Mouse (Mus musculus) forebrain, embryonic 10.5 days (tissue): ENCODE measurements at regions not wholly inside any gene's neighbourhood (a gene's known extent, or its start where the extent isn't known, plus 50 kb on each side); places are given as distances from the start of the nearest gene placed in this dataset.
A peak's percentile ranks its signal among the peaks of the same experiment; 100 is the strongest.

Source experiments
- DNase-seq: peaks from one replicate; pipeline ENCODE4 v3.0.0-alpha.2; 2017; ENCODE audit warnings: low spot score; ENCODE audit errors: extremely low spot score
- H3K27ac ChIP-seq: fragments of 300-500 bp; sonication (generic); 2 replicates; pipeline ENCODE4 v1.5.1; 2016; ENCODE audit warnings: mild to moderate bottlenecking
- H3K27me3 ChIP-seq: fragments of 300-500 bp; sonication (generic); 2 replicates; pipeline ENCODE4 v1.6.1; 2016; ENCODE audit warnings: mild to moderate bottlenecking; ENCODE audit not compliant: poor library complexity, severe bottlenecking
- H3K36me3 ChIP-seq: fragments of 300-500 bp; sonication (generic); replicated peaks from 2 replicates; pipeline ENCODE4 v1.6.1; 2016; ENCODE audit warnings: mild to moderate bottlenecking, moderate library complexity
- H3K4me1 ChIP-seq: fragments of 300-500 bp; sonication (generic); 2 replicates; pipeline ENCODE4 v1.6.1; 2016
- H3K4me3 ChIP-seq: fragments of 300-500 bp; sonication (generic); 2 replicates; pipeline ENCODE4 v1.5.1; 2016; ENCODE audit warnings: mild to moderate bottlenecking, moderate library complexity
- H3K9me3 ChIP-seq: fragments of 300-500 bp; sonication (generic); 2 replicates; pipeline ENCODE4 v1.6.1; 2016; ENCODE audit warnings: mild to moderate bottlenecking, moderate library complexity
- WGBS: fragments of 180-500 bp; shearing (Covaris S2); methylation state at CpG from one replicate; pipeline ENCODE4 v1.1.7; 2016; 5-methylcytosine and 5-hydroxymethylcytosine counted together

GRCm38 (mm10) chr6:140290109-140290508 is 133.7 kb upstream of the Plekha5 start:
- DNase-seq, result no peak
- WGBS, result 78% methylated on average over 12 of the region's 13 CpGs
- no peak overlapping the region for H3K4me3 ChIP-seq

GRCm38 (mm10) chr6:140288799-140289198 is 135.1 kb upstream of the Plekha5 start:
- Histone ChIP-seq H3K4me1 (peaks cover 14% of the 10 kb centered on the region), H3K27me3 (no peaks in the 10 kb centered on the region), H3K36me3 (no peaks in the 10 kb centered on the region), H3K27ac (no peak overlapping the region), H3K9me3 (no peaks in the 10 kb centered on the region), H3K4me3 (no peak overlapping the region)
- no peak for DNase-seq
- WGBS, result 45% methylated on average over 8 of the region's 8 CpGs

More at GRCm38 (mm10) chr6:140290109-140290508, 133.7 kb upstream of the Plekha5 start:
- H3K4me1 ChIP-seq, result peaks cover 14% of the 10 kb centered on the region
- H3K9me3 ChIP-seq, result no peaks in the 10 kb centered on the region
- H3K36me3 ChIP-seq, result no peaks in the 10 kb centered on the region
- H3K27me3 ChIP-seq, result no peaks in the 10 kb centered on the region
- no peak overlapping the region; the same call in 1 of the 2 replicates for H3K27ac ChIP-seq

- Histone ChIP-seq H3K4me3 (no peak overlapping the region), H3K36me3 (no peaks in the 10 kb centered on the region), H3K4me1 (peaks cover 23% of the 10 kb centered on the region), H3K27ac (peak overlapping the region; percentile 71), H3K27me3 (no peaks in the 10 kb centered on the region), H3K9me3 (no peaks in the 10 kb centered on the region)
- WGBS, result 71% methylated on average over 7 of the region's 7 CpGs
- DNase-seq, result no peak
These were observed 141.6 kb upstream of the Plekha5 start for GRCm38 (mm10) chr6:140282285-140282577.

- no peaks in the 10 kb centered on the region for H3K27me3 ChIP-seq
- no peak overlapping the region for H3K4me3 ChIP-seq
- H3K9me3 ChIP-seq, result no peaks in the 10 kb centered on the region
- H3K4me1 ChIP-seq, result peaks cover 23% of the 10 kb centered on the region
- H3K36me3 ChIP-seq, result no peaks in the 10 kb centered on the region
- DNase-seq, result no peak
- 62% methylated on average over 17 of the region's 17 CpGs for WGBS
- peak overlapping the region; percentile 71 for H3K27ac ChIP-seq
These were observed 142.2 kb upstream of the Plekha5 start for GRCm38 (mm10) chr6:140281488-140282284.

- no peak for DNase-seq
- Histone ChIP-seq H3K27ac (peak overlapping the region; percentile 48; the same call in 1 of the 2 replicates), H3K9me3 (no peaks in the 10 kb centered on the region), H3K4me1 (peaks cover 23% of the 10 kb centered on the region), H3K27me3 (no peaks in the 10 kb centered on the region), H3K4me3 (no peak overlapping the region), H3K36me3 (no peaks in the 10 kb centered on the region)
- WGBS, result 61% methylated on average over 9 of the region's 9 CpGs
These were observed 142.9 kb upstream of the Plekha5 start for GRCm38 (mm10) chr6:140280817-140281475.

- WGBS, result 89% methylated on average over 8 of the region's 8 CpGs
- Histone ChIP-seq H3K27ac (no peak overlapping the region), H3K27me3 (no peaks in the 10 kb centered on the region), H3K36me3 (no peaks in the 10 kb centered on the region), H3K9me3 (no peaks in the 10 kb centered on the region), H3K4me1 (peaks cover 23% of the 10 kb centered on the region), H3K4me3 (no peak overlapping the region)
- no peak for DNase-seq
These were observed 144.0 kb upstream of the Plekha5 start for GRCm38 (mm10) chr6:140279736-140280370.

- WGBS, result 78% methylated on average over 5 of the region's 5 CpGs
- peaks cover 23% of the 10 kb centered on the region for H3K4me1 ChIP-seq
- H3K36me3 ChIP-seq, result no peaks in the 10 kb centered on the region
- H3K4me3 ChIP-seq, result no peak overlapping the region
- H3K9me3 ChIP-seq, result no peaks in the 10 kb centered on the region
- no peak overlapping the region for H3K27ac ChIP-seq
- no peak for DNase-seq
- no peaks in the 10 kb centered on the region for H3K27me3 ChIP-seq
These were observed 145.1 kb upstream of the Plekha5 start for GRCm38 (mm10) chr6:140278750-140279149.

GRCm38 (mm10) chr6:140270592-140270991 is 153.3 kb upstream of the Plekha5 start:
- H3K27me3 ChIP-seq, result no peaks in the 10 kb centered on the region
- H3K4me1 ChIP-seq, result peaks cover 15% of the 10 kb centered on the region
- no peak overlapping the region for H3K4me3 ChIP-seq
- H3K27ac ChIP-seq, result no peak overlapping the region
- no peaks in the 10 kb centered on the region for H3K36me3 ChIP-seq
- no peaks in the 10 kb centered on the region for H3K9me3 ChIP-seq
- WGBS, result 88% methylated on average over 6 of the region's 6 CpGs
- no peak for DNase-seq

- DNase-seq, result no peak
- H3K27ac ChIP-seq, result 0 out of 2 replicates have a peak overlapping the region, but pooled peaks have one; percentile 9
These were observed 155.4 kb upstream of the Plekha5 start for GRCm38 (mm10) chr6:140268315-140269070.

GRCm38 (mm10) chr6:140263920-140264319 is 159.9 kb upstream of the Plekha5 start:
- H3K27ac ChIP-seq, result no peak overlapping the region
- H3K27me3 ChIP-seq, result no peaks in the 10 kb centered on the region
- H3K36me3 ChIP-seq, result no peaks in the 10 kb centered on the region
- no peak for DNase-seq
- no peak overlapping the region for H3K4me3 ChIP-seq
- 35% methylated on average over 1 of the region's 1 CpGs for WGBS
- H3K4me1 ChIP-seq, result peaks cover 10% of the 10 kb centered on the region
- no peaks in the 10 kb centered on the region for H3K9me3 ChIP-seq

More at GRCm38 (mm10) chr6:140268315-140269070, 155.4 kb upstream of the Plekha5 start:
- H3K4me1 ChIP-seq, result peaks cover 15% of the 10 kb centered on the region
- no peaks in the 10 kb centered on the region for H3K9me3 ChIP-seq
- no peaks in the 10 kb centered on the region for H3K36me3 ChIP-seq
- H3K27me3 ChIP-seq, result no peaks in the 10 kb centered on the region
- H3K4me3 ChIP-seq, result no peak overlapping the region
- 39% methylated on average over 11 of the region's 11 CpGs for WGBS

- Histone ChIP-seq H3K27ac (no peak overlapping the region), H3K9me3 (no peaks in the 10 kb centered on the region), H3K4me1 (no peaks in the 10 kb centered on the region), H3K4me3 (no peak overlapping the region), H3K36me3 (no peaks in the 10 kb centered on the region), H3K27me3 (no peaks in the 10 kb centered on the region)
- WGBS, result 95% methylated on average over 1 of the region's 1 CpGs
- DNase-seq, result no peak
These were observed 162.0 kb upstream of the Plekha5 start for GRCm38 (mm10) chr6:140261813-140262212.

- H3K4me1 ChIP-seq, result no peaks in the 10 kb centered on the region
- DNase-seq, result no peak
- no peaks in the 10 kb centered on the region for H3K9me3 ChIP-seq
- WGBS, result 90% methylated on average over 3 of the region's 3 CpGs
- no peak overlapping the region for H3K27ac ChIP-seq
- H3K4me3 ChIP-seq, result no peak overlapping the region
- no peaks in the 10 kb centered on the region for H3K36me3 ChIP-seq
- H3K27me3 ChIP-seq, result no peaks in the 10 kb centered on the region
These were observed 165.1 kb upstream of the Plekha5 start for GRCm38 (mm10) chr6:140258761-140259160.
